Mouse (Mus musculus) forebrain, postnatal 0 days (tissue): ENCODE measurements at regions not wholly inside any gene's neighbourhood (a gene's known extent, or its start where the extent isn't known, plus 50 kb on each side); places are given as distances from the start of the nearest gene placed in this dataset.

ENCODE experiments used
- ATAC-seq: fragments of 200-750 bp; cut with Nextera tagmentation; 2 replicates; pipeline ENCODE4 v1.8.0; 2017; ENCODE audit warnings: mild to moderate bottlenecking, moderate library complexity
- DNase-seq: peaks from one replicate; pipeline ENCODE4 v3.0.0-alpha.2; 2015
- H3K27ac ChIP-seq: fragments of 300-500 bp; sonication (generic); 2 replicates; pipeline ENCODE4 v1.5.1; 2014; ENCODE audit warnings: low read depth, mild to moderate bottlenecking, antibody characterized with exemption, low read length, moderate library complexity, mixed read lengths
- H3K27me3 ChIP-seq: fragments of 300-500 bp; sonication (generic); 2 replicates; pipeline ENCODE4 v1.6.1; 2014; ENCODE audit warnings: mild to moderate bottlenecking, low read length, mixed read lengths; ENCODE audit not compliant: insufficient read depth
- H3K36me3 ChIP-seq: fragments of 300-500 bp; sonication (generic); 2 replicates; pipeline ENCODE4 v1.6.1; 2014; ENCODE audit warnings: mild to moderate bottlenecking, moderate library complexity; ENCODE audit not compliant: insufficient read depth
- H3K4me1 ChIP-seq: fragments of 300-500 bp; sonication (generic); 2 replicates; pipeline ENCODE4 v1.6.1; 2014; ENCODE audit warnings: antibody characterized with exemption; ENCODE audit not compliant: insufficient read depth
- H3K4me2 ChIP-seq: fragments of 300-500 bp; sonication (generic); 2 replicates; pipeline ENCODE4 v1.6.1; 2014; ENCODE audit warnings: low read depth, mild to moderate bottlenecking, moderate library complexity
- H3K4me3 ChIP-seq: fragments of 300-500 bp; sonication (generic); 2 replicates; pipeline ENCODE4 v1.5.1; 2014; ENCODE audit warnings: low read depth, low read length, mixed read lengths
- H3K9ac ChIP-seq: fragments of 300-500 bp; sonication (generic); 2 replicates; pipeline ENCODE4 v1.6.1; 2014; ENCODE audit warnings: mild to moderate bottlenecking
- H3K9me3 ChIP-seq: fragments of 300-500 bp; sonication (generic); 2 replicates; pipeline ENCODE4 v1.6.1; 2016; ENCODE audit warnings: low read length
- CTCF ChIP-seq: sonication (generic); IDR thresholded peaks from 2 replicates; pipeline ENCODE4 v1.5.1; 2016; ENCODE audit warnings: antibody characterized with exemption, control low read depth, low read depth
- WGBS: fragments of 180-500 bp; shearing (Covaris S2); extraction: QIAGEN DNeasy Blood & Tissue Kit; methylation state at CpG from one replicate; pipeline ENCODE4 v1.1.7; 2014; 5-methylcytosine and 5-hydroxymethylcytosine counted together

GRCm38 (mm10) chr10:19099369-19100285 lies 84.2 kb upstream of the Tnfaip3 start:
- no peaks in the 10 kb centered on the region for H3K27me3 ChIP-seq
- H3K4me2 ChIP-seq, result no peak overlapping the region
- H3K4me3 ChIP-seq, result no peak overlapping the region
- H3K9ac ChIP-seq, result no peak overlapping the region
- H3K27ac ChIP-seq, result no peak overlapping the region
- no peaks in the 10 kb centered on the region for H3K9me3 ChIP-seq
- H3K36me3 ChIP-seq, result no peaks in the 10 kb centered on the region
- TF ChIP-seq CTCF, result no peak
- DNase-seq, result no peak
- no peak for ATAC-seq
- 91% methylated on average over 10 of the region's 10 CpGs for WGBS
- no peaks in the 10 kb centered on the region for H3K4me1 ChIP-seq

GRCm38 (mm10) chr10:19094297-19094696 lies 78.8 kb upstream of the Tnfaip3 start:
- TF ChIP-seq CTCF, result peak; percentile 28
- WGBS, result 63% methylated on average over 8 of the region's 8 CpGs

GRCm38 (mm10) chr10:19093689-19094088 lies 78.2 kb upstream of the Tnfaip3 start:
- DNase-seq (no peak), ATAC-seq (no peak)
- Histone ChIP-seq H3K4me2 (no peak overlapping the region), H3K27me3 (no peaks in the 10 kb centered on the region), H3K4me1 (no peaks in the 10 kb centered on the region), H3K36me3 (no peaks in the 10 kb centered on the region), H3K27ac (no peak overlapping the region), H3K9me3 (no peaks in the 10 kb centered on the region), H3K9ac (no peak overlapping the region), H3K4me3 (no peak overlapping the region)
- 85% methylated on average over 3 of the region's 3 CpGs for WGBS
- no peak for TF ChIP-seq CTCF

More at GRCm38 (mm10) chr10:19094297-19094696, 78.8 kb upstream of the Tnfaip3 start:
- H3K4me1 ChIP-seq, result no peaks in the 10 kb centered on the region
- no peak overlapping the region for H3K27ac ChIP-seq
- H3K27me3 ChIP-seq, result no peaks in the 10 kb centered on the region
- H3K9me3 ChIP-seq, result no peaks in the 10 kb centered on the region
- no peak for DNase-seq
- no peak for ATAC-seq
- no peaks in the 10 kb centered on the region for H3K36me3 ChIP-seq
- H3K4me3 ChIP-seq, result no peak overlapping the region
- no peak overlapping the region for H3K4me2 ChIP-seq
- no peak overlapping the region for H3K9ac ChIP-seq

GRCm38 (mm10) chr10:19091949-19092348 lies 76.5 kb upstream of the Tnfaip3 start:
- Histone ChIP-seq H3K4me1 (no peaks in the 10 kb centered on the region), H3K4me3 (no peak overlapping the region), H3K36me3 (no peaks in the 10 kb centered on the region), H3K27ac (no peak overlapping the region), H3K9ac (no peak overlapping the region), H3K4me2 (no peak overlapping the region), H3K9me3 (no peaks in the 10 kb centered on the region), H3K27me3 (no peaks in the 10 kb centered on the region)
- no peak for DNase-seq
- ATAC-seq, result no peak
- 92% methylated on average over 3 of the region's 3 CpGs for WGBS
- no peak for TF ChIP-seq CTCF

GRCm38 (mm10) chr10:19091110-19091509 lies 75.7 kb upstream of the Tnfaip3 start:
- DNase-seq (no peak), ATAC-seq (no peak)
- no peaks in the 10 kb centered on the region for H3K27me3 ChIP-seq
- 21% methylated on average over 3 of the region's 3 CpGs for WGBS
- no peak overlapping the region for H3K4me2 ChIP-seq
- no peak overlapping the region for H3K4me3 ChIP-seq
- no peak for TF ChIP-seq CTCF
- H3K4me1 ChIP-seq, result no peaks in the 10 kb centered on the region
- H3K27ac ChIP-seq, result no peak overlapping the region
- H3K9ac ChIP-seq, result no peak overlapping the region
- H3K9me3 ChIP-seq, result no peaks in the 10 kb centered on the region
- H3K36me3 ChIP-seq, result no peaks in the 10 kb centered on the region

- WGBS, result 90% methylated on average over 1 of the region's 1 CpGs
- Histone ChIP-seq H3K27me3 (no peaks in the 10 kb centered on the region), H3K27ac (no peak overlapping the region), H3K36me3 (no peaks in the 10 kb centered on the region), H3K4me1 (no peaks in the 10 kb centered on the region), H3K9ac (no peak overlapping the region), H3K4me2 (no peak overlapping the region), H3K9me3 (no peaks in the 10 kb centered on the region), H3K4me3 (no peak overlapping the region)
- no peak for DNase-seq
- ATAC-seq, result no peak
- no peak for TF ChIP-seq CTCF
Observed at GRCm38 (mm10) chr10:19086995-19087394, 71.5 kb upstream of the Tnfaip3 start.

- 89% methylated on average over 4 of the region's 4 CpGs for WGBS
- no peak for ATAC-seq
- Histone ChIP-seq H3K36me3 (no peaks in the 10 kb centered on the region), H3K4me3 (no peak overlapping the region), H3K4me1 (no peaks in the 10 kb centered on the region), H3K27me3 (no peaks in the 10 kb centered on the region), H3K9me3 (no peaks in the 10 kb centered on the region), H3K4me2 (no peak overlapping the region), H3K27ac (no peak overlapping the region), H3K9ac (no peak overlapping the region)
- DNase-seq, result no peak
- TF ChIP-seq CTCF, result no peak
Observed at GRCm38 (mm10) chr10:19082136-19082535, 66.7 kb upstream of the Tnfaip3 start.
